Mouse (Mus musculus) hindbrain, postnatal 0 days (tissue): ENCODE data around the gene Tspan9. TPM values are rescaled to one million over a fixed set of nuclear protein-coding genes. Genes with fewer than 3 reads are reported as not detected.

ENCODE experiments used
- ATAC-seq: fragments of 200-750 bp; cut with Nextera tagmentation; 2 replicates; pipeline ENCODE4 v1.8.0; 2017; ENCODE audit warnings: mild to moderate bottlenecking, moderate TSS enrichment, moderate library complexity
- DNase-seq: peaks from one replicate; pipeline ENCODE4 v3.0.0-alpha.2; 2015; ENCODE audit warnings: low spot score
- H3K27ac ChIP-seq: fragments of 300-500 bp; sonication (generic); 2 replicates; pipeline ENCODE4 v1.5.1; 2014; ENCODE audit warnings: mild to moderate bottlenecking
- H3K27me3 ChIP-seq: fragments of 300-500 bp; sonication (generic); 2 replicates; pipeline ENCODE4 v1.6.1; 2014; ENCODE audit warnings: low read length, mixed read lengths; ENCODE audit not compliant: insufficient read depth
- H3K36me3 ChIP-seq: fragments of 300-500 bp; sonication (generic); 2 replicates; pipeline ENCODE4 v1.6.1; 2014; ENCODE audit warnings: low read length, mixed read lengths; ENCODE audit not compliant: insufficient read depth
- H3K4me1 ChIP-seq: fragments of 300-500 bp; sonication (generic); 2 replicates; pipeline ENCODE4 v1.6.1; 2014; ENCODE audit warnings: antibody characterized with exemption, low read length, mixed read lengths; ENCODE audit not compliant: insufficient read depth
- H3K4me2 ChIP-seq: fragments of 300-500 bp; sonication (generic); 2 replicates; pipeline ENCODE4 v1.6.1; 2014; ENCODE audit warnings: low read depth, mild to moderate bottlenecking, low read length, moderate library complexity, mixed read lengths
- H3K4me3 ChIP-seq: fragments of 300-500 bp; sonication (generic); 2 replicates; pipeline ENCODE4 v1.5.1; 2014; ENCODE audit warnings: low read length
- H3K9ac ChIP-seq: fragments of 300-500 bp; sonication (generic); replicated peaks from 2 replicates; pipeline ENCODE4 v1.6.1; 2014; ENCODE audit warnings: mild to moderate bottlenecking, low read length, moderate library complexity, mixed read lengths
- H3K9me3 ChIP-seq: fragments of 300-500 bp; sonication (generic); 2 replicates; pipeline ENCODE4 v1.6.1; 2016; ENCODE audit warnings: low read length, mixed read lengths
- CTCF ChIP-seq: IDR thresholded peaks from 2 replicates; pipeline ENCODE4 v1.5.1; 2016; ENCODE audit warnings: antibody characterized with exemption, control low read depth, low read depth
- WGBS: fragments of 180-500 bp; shearing (Covaris S2); extraction: QIAGEN DNeasy Blood & Tissue Kit; methylation state at CpG from one replicate; pipeline ENCODE4 v1.1.7; 2014; 5-methylcytosine and 5-hydroxymethylcytosine counted together
- polyA plus RNA-seq: library from polyadenylated mRNA; unstranded; fragments of >200 nt; fragmentation: Nextera tagmentation; extraction: Ambion mirVana; gene quantifications from 2 replicates; pipeline ENCODE4 v1.2.1, GENCODE M21; 2015
- total RNA-seq: library from RNA; depleted of rRNA; stranded (reverse); fragments of >200 nt; gene quantifications from 2 replicates; pipeline ENCODE4 v1.2.3, GENCODE M21; 2014

Tspan9 gene
- total and polyA plus RNA-seq, 2 experiments from 2014 or later = 70.1 to 177 TPM

- Histone ChIP-seq H3K9me3 (no peaks in the 10 kb centered on the region), H3K27ac (no peak overlapping the region), H3K27me3 (no peaks in the 10 kb centered on the region), H3K4me2 (no peak overlapping the region), H3K36me3 (no peaks in the 10 kb centered on the region), H3K9ac (no peak overlapping the region), H3K4me1 (peaks cover 9% of the 10 kb centered on the region; the same call in 1 of the 2 replicates), H3K4me3 (no peak overlapping the region)
- 94% methylated on average over 3 of the region's 3 CpGs for WGBS
- DNase-seq (no peak), ATAC-seq (no peak)
- no peak for TF ChIP-seq CTCF
Measured at GRCm38 (mm10) chr6:128106154-128106553, 37.2 kb downstream of the Tspan9 start.

- peak overlapping the region; percentile 12 for H3K27ac ChIP-seq
- 56% methylated on average over 7 of the region's 7 CpGs for WGBS
- peak; percentile 22; the same call in 1 of the 2 replicates for ATAC-seq
Measured at GRCm38 (mm10) chr6:128104712-128105324, 38.6 kb downstream of the Tspan9 start.

GRCm38 (mm10) chr6:128103874-128104273 is 39.5 kb downstream of the Tspan9 start:
- Histone ChIP-seq H3K27ac (no peak overlapping the region), H3K9ac (no peak overlapping the region), H3K36me3 (no peaks in the 10 kb centered on the region), H3K27me3 (no peaks in the 10 kb centered on the region), H3K4me3 (no peak overlapping the region), H3K4me2 (no peak overlapping the region), H3K4me1 (peaks cover 9% of the 10 kb centered on the region; the same call in 1 of the 2 replicates), H3K9me3 (no peaks in the 10 kb centered on the region)
- TF ChIP-seq CTCF = no peak
- WGBS = 85% methylated on average over 5 of the region's 5 CpGs
- no peak for ATAC-seq
- no peak for DNase-seq

More at GRCm38 (mm10) chr6:128104712-128105324, 38.6 kb downstream of the Tspan9 start:
- H3K9me3 ChIP-seq = no peaks in the 10 kb centered on the region
- DNase-seq = no peak
- H3K4me1 ChIP-seq = peaks cover 9% of the 10 kb centered on the region; the same call in 1 of the 2 replicates
- no peak overlapping the region for H3K4me3 ChIP-seq
- H3K9ac ChIP-seq = no peak overlapping the region
- no peak for TF ChIP-seq CTCF
- no peaks in the 10 kb centered on the region for H3K36me3 ChIP-seq
- no peaks in the 10 kb centered on the region for H3K27me3 ChIP-seq
- no peak overlapping the region for H3K4me2 ChIP-seq

GRCm38 (mm10) chr6:128102296-128102999 is 40.9 kb downstream of the Tspan9 start:
- Histone ChIP-seq H3K9ac (no peak overlapping the region), H3K9me3 (no peaks in the 10 kb centered on the region), H3K36me3 (no peaks in the 10 kb centered on the region), H3K4me3 (no peak overlapping the region), H3K27ac (peak overlapping the region; percentile 26; the same call in 1 of the 2 replicates), H3K4me1 (peaks cover 5% of the 10 kb centered on the region; the same call in 1 of the 2 replicates), H3K4me2 (no peak overlapping the region), H3K27me3 (no peaks in the 10 kb centered on the region)
- 36% methylated on average over 6 of the region's 6 CpGs for WGBS
- DNase-seq (no peak), ATAC-seq (peak; percentile 18; the same call in 1 of the 2 replicates)
- TF ChIP-seq CTCF = no peak

GRCm38 (mm10) chr6:128099871-128100270 is 43.5 kb downstream of the Tspan9 start:
- Histone ChIP-seq H3K4me3 (no peak overlapping the region), H3K27me3 (no peaks in the 10 kb centered on the region), H3K9ac (no peak overlapping the region), H3K36me3 (no peaks in the 10 kb centered on the region), H3K27ac (no peak overlapping the region), H3K9me3 (no peaks in the 10 kb centered on the region), H3K4me1 (0 out of 2 replicates have a peak, but pooled peaks cover 5% of the 10 kb centered on the region), H3K4me2 (no peak overlapping the region)
- 79% methylated on average over 5 of the region's 5 CpGs for whole genome bisulfite sequencing
- ATAC-seq = no peak
- TF ChIP-seq CTCF = peak; percentile 64
- no peak for DNase-seq

- ATAC-seq (no peak), DNase-seq (peak; percentile 49)
- no peaks in the 10 kb centered on the region for H3K9me3 ChIP-seq
- no peak for TF ChIP-seq CTCF
- no peak overlapping the region; the same call in 1 of the 2 replicates for H3K27ac ChIP-seq
- H3K9ac ChIP-seq = no peak overlapping the region
- 0 out of 2 replicates have a peak, but pooled peaks cover 5% of the 10 kb centered on the region for H3K4me1 ChIP-seq
- 48% methylated on average over 9 of the region's 9 CpGs for WGBS
- no peaks in the 10 kb centered on the region for H3K27me3 ChIP-seq
- H3K36me3 ChIP-seq = no peaks in the 10 kb centered on the region
- no peak overlapping the region for H3K4me3 ChIP-seq
- no peak overlapping the region for H3K4me2 ChIP-seq
Measured at GRCm38 (mm10) chr6:128099190-128099589, 44.2 kb downstream of the Tspan9 start.
